Mouse (Mus musculus) adrenal gland (tissue): ENCODE data around the gene Sap30.
"Not testable (repeated sequence)": the region's sequence is repeated elsewhere in the genome, so short reads cannot be mapped to it uniquely, and the experiment has no call there.

Experiments used
- intact Hi-C: fragments of 180-260 bp; cut with DNase I; formaldehyde crosslinking; loops from one replicate; pipeline ENCODE4 v1.15.1; 2025
- long read RNA-seq, 2 experiments: library from polyadenylated mRNA; unstranded; transcript quantifications; one replicate each; pipeline ENCODE4 v2.0.0; 2020; ENCODE audit warnings: borderline replicate concordance in 1 of 2; ENCODE audit not compliant: insufficient replicate concordance in 1 of 2

Gene Sap30
- long read RNA-seq, experiment 1, transcript Sap30-201 (4 exons, 1,178 nt) = major isoform, 15 of 19 reads
- long read RNA-seq, experiment 1, partial matches to known transcripts = 3 of 19 reads
- long read RNA-seq, experiment 1, other reads (novel, unspliced or antisense) = 1 of 19 reads
- long read RNA-seq, experiment 2, transcript Sap30-201 (4 exons, 1,178 nt) = major isoform, 12 of 13 reads
- long read RNA-seq, experiment 2, partial matches to known transcripts = 1 of 13 reads
- long read RNA-seq, experiment 2, other reads (novel, unspliced or antisense) = 0 of 13 reads

- intact Hi-C loops = loop anchor here (5.0 kb wide), 1 partner anchor 55 kb away; no protein-coding TSS in a partner anchor
Observed at GRCm38 (mm10) chr8:57487441-57488155, at the start of gene Sap30. Gene Sap30 (minus strand): TSS chr8:57487860.

GRCm38 (mm10) chr8:57536167-57536566, 48.5 kb upstream of the Sap30 start:
- intact Hi-C loops = no loop called here

GRCm38 (mm10) chr8:57534495-57534894, 46.8 kb upstream of the Sap30 start:
- intact Hi-C loops = loop anchor here (5.0 kb wide), 1 partner anchor 177 kb away; no protein-coding TSS in a partner anchor

GRCm38 (mm10) chr8:57533106-57533505, 45.4 kb upstream of the Sap30 start:
- intact Hi-C loops = loop anchor here (5.0 kb wide), 1 partner anchor 176 kb away; no protein-coding TSS in a partner anchor

GRCm38 (mm10) chr8:57532223-57532622, 44.6 kb upstream of the Sap30 start:
- intact Hi-C loops = loop anchor here (5.0 kb wide), 1 partner anchor 175 kb away; no protein-coding TSS in a partner anchor

- intact Hi-C loops = loop anchor here (1.0 to 5.0 kb wide), 2 partner anchors 102 to 174 kb away; no protein-coding TSS in a partner anchor
Observed at GRCm38 (mm10) chr8:57530666-57531349, 43.1 kb upstream of the Sap30 start.

GRCm38 (mm10) chr8:57530238-57530637, 42.6 kb upstream of the Sap30 start:
- intact Hi-C loops = loop anchor here (5.0 kb wide), 1 partner anchor 173 kb away; no protein-coding TSS in a partner anchor

GRCm38 (mm10) chr8:57528036-57528435, 40.4 kb upstream of the Sap30 start:
- intact Hi-C loops = no loop called here

- intact Hi-C loops = no loop called here
Observed at GRCm38 (mm10) chr8:57520186-57520786, 32.6 kb upstream of the Sap30 start.

GRCm38 (mm10) chr8:57517723-57518122, 30.1 kb upstream of the Sap30 start:
- intact Hi-C loops = no loop called here

- intact Hi-C loops = not testable (repeated sequence)
Observed at GRCm38 (mm10) chr8:57516685-57517084, 29.0 kb upstream of the Sap30 start.

- intact Hi-C loops = not testable (repeated sequence)
Observed at GRCm38 (mm10) chr8:57513178-57513661, 25.6 kb upstream of the Sap30 start.

- intact Hi-C loops = no loop called here
Observed at GRCm38 (mm10) chr8:57512141-57513056, 24.7 kb upstream of the Sap30 start.

- intact Hi-C loops = no loop called here
Observed at GRCm38 (mm10) chr8:57511316-57512118, 23.9 kb upstream of the Sap30 start, which contains the start of gene Hmgb2. Gene Hmgb2 (plus strand): TSS chr8:57511907.

- intact Hi-C loops = no loop called here
Observed at GRCm38 (mm10) chr8:57510791-57511315, 23.2 kb upstream of the Sap30 start.

GRCm38 (mm10) chr8:57508657-57509056, 21.0 kb upstream of the Sap30 start:
- intact Hi-C loops = loop anchor here (5.0 kb wide), 1 partner anchor 81 kb away; no protein-coding TSS in a partner anchor

GRCm38 (mm10) chr8:57507556-57508063, 19.9 kb upstream of the Sap30 start:
- intact Hi-C loops = loop anchor here (5.0 kb wide), 1 partner anchor 80 kb away; no protein-coding TSS in a partner anchor

GRCm38 (mm10) chr8:57505500-57505899, 17.8 kb upstream of the Sap30 start:
- intact Hi-C loops = loop anchor here (5.0 kb wide), 1 partner anchor 78 kb away; no protein-coding TSS in a partner anchor
